Mouse (Mus musculus) CH12.LX (cell line): ENCODE measurements around the gene Coro2b.

Experiments
- BHLHE40 ChIP-seq: IDR thresholded peaks from 2 replicates; pipeline ENCODE4 v1.6.1; 2011; ENCODE audit warnings: mild to moderate bottlenecking, low read depth, low read length, improper control_type of control experiment
- CTCF ChIP-seq, 2 experiments: IDR thresholded peaks in 1 of 2; conservative IDR thresholded peaks in 1 of 2; 2 replicates each; pipeline ENCODE4 v1.5.1; 2011 to 2012; ENCODE audit warnings: low read depth in 2 of 2, low read length in 2 of 2, improper control_type of control experiment in 1 of 2, inconsistent platforms in 1 of 2, mild to moderate bottlenecking in 1 of 2, moderate library complexity in 1 of 2
- E2F4 ChIP-seq: IDR thresholded peaks from 2 replicates; pipeline ENCODE4 v1.6.1; 2011; ENCODE audit warnings: low read depth, low read length, improper control_type of control experiment; ENCODE audit not compliant: insufficient replicate concordance
- GABPA ChIP-seq: IDR thresholded peaks from 2 replicates; pipeline ENCODE4 v1.6.1; 2012; ENCODE audit warnings: low read depth, low read length, improper control_type of control experiment, inconsistent platforms; ENCODE audit not compliant: insufficient replicate concordance
- MAX ChIP-seq: IDR thresholded peaks from 2 replicates; pipeline ENCODE4 v1.6.1; 2011; ENCODE audit warnings: low read length, improper control_type of control experiment
- MAZ ChIP-seq: IDR thresholded peaks from 2 replicates; pipeline ENCODE4 v1.6.1; 2012; ENCODE audit warnings: low read depth, mild to moderate bottlenecking, inconsistent platforms, low read length, improper control_type of control experiment, moderate library complexity
- POLR2A ChIP-seq: IDR thresholded peaks from 2 replicates; pipeline ENCODE4 v1.6.1; 2011; ENCODE audit warnings: low read depth, mild to moderate bottlenecking, improper control_type of control experiment, low read length
- RAD21 ChIP-seq: IDR thresholded peaks from 2 replicates; pipeline ENCODE4 v1.6.1; 2011; ENCODE audit warnings: low read depth, mild to moderate bottlenecking, low read length, improper control_type of control experiment, moderate library complexity
- USF1 ChIP-seq: IDR thresholded peaks from 2 replicates; pipeline ENCODE4 v1.6.1; 2014; ENCODE audit warnings: low read depth, mild to moderate bottlenecking, inconsistent platforms, low read length, improper control_type of control experiment
- ZC3H11A ChIP-seq: IDR thresholded peaks from 2 replicates; pipeline ENCODE4 v1.6.1; 2012; ENCODE audit warnings: low read depth, mild to moderate bottlenecking, inconsistent platforms, low read length, improper control_type of control experiment
- ZKSCAN1 ChIP-seq: IDR thresholded peaks from 2 replicates; pipeline ENCODE4 v1.6.1; 2012; ENCODE audit warnings: low read depth, inconsistent platforms, low read length, improper control_type of control experiment, borderline replicate concordance

- TF ChIP-seq CTCF (conservative IDR thresholded peaks at IDR 0.05 in 1 of 2, IDR thresholded peaks at IDR 0.05 in 1 of 2; ENCODE audit: low read depth in 2 of 2, low read length in 2 of 2) (no peak), BHLHE40 (no peak), POLR2A (no peak), MAX (no peak), ZKSCAN1 (no peak), ZC3H11A (no peak), GABPA (no peak), E2F4 (no peak), MAZ (no peak), USF1 (no peak), RAD21 (no peak)
These were observed 55.8 kb downstream of the Coro2b start for GRCm38 (mm10) chr9:62480898-62481642.
